Mouse (Mus musculus) kidney, embryonic 15.5 days (tissue): ENCODE data around the gene Sf3a2. TPM values are rescaled to one million over a fixed set of nuclear protein-coding genes. Genes with fewer than 3 reads are reported as not detected.

Source experiments
- ATAC-seq: fragments of 200-750 bp; cut with Nextera tagmentation; replicated peaks from 2 replicates; pipeline ENCODE4 v1.8.0; 2017; ENCODE audit warnings: moderate TSS enrichment; ENCODE audit not compliant: low FRiP score
- H3K27ac ChIP-seq: fragments of 300-500 bp; sonication (generic); 2 replicates; pipeline ENCODE4 v1.5.1; 2015; ENCODE audit warnings: mild to moderate bottlenecking, inconsistent platforms
- H3K27me3 ChIP-seq: fragments of 300-500 bp; sonication (generic); 2 replicates; pipeline ENCODE4 v1.6.1; 2015; ENCODE audit warnings: inconsistent platforms
- H3K36me3 ChIP-seq: fragments of 300-500 bp; sonication (generic); 2 replicates; pipeline ENCODE4 v1.6.1; 2015; ENCODE audit warnings: inconsistent platforms
- H3K4me1 ChIP-seq: fragments of 300-500 bp; sonication (generic); 2 replicates; pipeline ENCODE4 v1.6.1; 2015; ENCODE audit warnings: inconsistent platforms
- H3K4me2 ChIP-seq: fragments of 300-500 bp; sonication (generic); 2 replicates; pipeline ENCODE4 v1.6.1; 2015; ENCODE audit warnings: moderate library complexity, mild to moderate bottlenecking, inconsistent platforms
- H3K4me3 ChIP-seq: fragments of 300-500 bp; sonication (generic); replicated peaks from 2 replicates; pipeline ENCODE4 v1.5.1; 2015; ENCODE audit warnings: mild to moderate bottlenecking, inconsistent platforms
- H3K9ac ChIP-seq: fragments of 300-500 bp; sonication (generic); 2 replicates; pipeline ENCODE4 v1.6.1; 2015; ENCODE audit warnings: mild to moderate bottlenecking, inconsistent platforms
- H3K9me3 ChIP-seq: fragments of 300-500 bp; sonication (generic); replicated peaks from 2 replicates; pipeline ENCODE4 v1.6.1; 2016; ENCODE audit warnings: inconsistent platforms
- WGBS: fragments of 180-500 bp; shearing (Covaris S2); methylation state at CpG from one replicate; pipeline ENCODE4 v1.1.7; 2015; ENCODE audit warnings: mixed read lengths; 5-methylcytosine and 5-hydroxymethylcytosine counted together
- polyA plus RNA-seq: library from polyadenylated mRNA; unstranded; fragments of >200 nt; fragmentation: Nextera tagmentation; extraction: Ambion mirVana; gene quantifications from 2 replicates; pipeline ENCODE4 v1.2.1, GENCODE M21; 2015

Sf3a2 gene
- polyA plus RNA-seq, 1 experiment from 2014 or later: 92.6 TPM

DNA sequence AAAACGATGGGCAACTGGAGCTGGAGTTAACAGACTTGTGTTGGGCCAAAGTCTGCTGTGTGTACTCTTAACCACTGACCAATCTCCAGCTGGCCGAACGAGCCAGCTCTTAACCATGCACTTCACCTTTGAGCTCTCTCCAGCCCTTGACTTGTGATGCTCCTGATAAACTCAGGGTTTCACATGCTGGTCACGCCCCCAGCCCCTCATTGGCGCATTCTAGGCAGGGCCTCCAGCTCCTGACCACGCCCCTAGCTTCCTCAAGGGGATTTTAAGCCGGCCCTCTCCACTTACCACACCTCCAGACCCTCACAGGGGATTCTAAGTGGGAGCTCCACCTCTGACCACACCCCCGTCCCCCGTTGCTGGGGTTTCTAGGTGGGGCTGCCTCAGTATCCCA, 33.1 kb downstream of the Sf3a2 start:
- 0 out of 2 replicates have a peak, but pooled peaks have one; percentile 3 for ATAC-seq
- Histone ChIP-seq H3K4me3 (peak overlapping the region; percentile 10; the same call in 1 of the 2 replicates), H3K4me2 (peak overlapping the region; percentile 4; the same call in 1 of the 2 replicates), H3K36me3 (peaks cover 25% of the 10 kb centered on the region), H3K27ac (peak overlapping the region; percentile 66), H3K9me3 (0 out of 2 replicates have a peak, but pooled peaks cover 4% of the 10 kb centered on the region), H3K27me3 (peaks cover 31% of the 10 kb centered on the region), H3K4me1 (peaks cover 49% of the 10 kb centered on the region), H3K9ac (no peak overlapping the region)
- WGBS: 1% methylated on average over 9 of the region's 9 CpGs

DNA sequence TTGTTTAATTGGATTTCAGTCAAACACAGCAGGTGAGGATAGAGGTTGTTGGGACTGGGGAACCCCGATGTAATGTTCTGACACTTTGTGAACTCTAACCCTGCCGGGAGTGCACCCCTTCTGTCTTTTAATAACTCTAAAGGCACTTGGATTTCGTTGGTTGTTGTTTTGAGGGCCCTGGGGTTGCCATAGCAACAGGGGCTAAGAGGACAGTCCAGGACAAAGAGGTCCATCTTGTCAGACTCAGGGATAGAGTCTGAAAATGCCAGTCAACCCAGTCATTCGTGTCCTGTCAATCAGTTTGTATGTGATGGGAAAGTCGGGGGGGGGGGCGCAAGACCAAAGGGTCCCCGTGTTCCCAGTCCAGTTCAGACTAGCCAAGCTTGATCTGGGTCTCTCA, 34.8 kb downstream of the Sf3a2 start:
- no peak for ATAC-seq
- peaks cover 48% of the 10 kb centered on the region for H3K27me3 ChIP-seq
- H3K4me2 ChIP-seq: no peak overlapping the region
- 0 out of 2 replicates have a peak, but pooled peaks cover 4% of the 10 kb centered on the region for H3K9me3 ChIP-seq
- no peak overlapping the region for H3K4me3 ChIP-seq
- H3K36me3 ChIP-seq: peaks cover 25% of the 10 kb centered on the region
- no peak overlapping the region for H3K9ac ChIP-seq
- H3K4me1 ChIP-seq: peaks cover 51% of the 10 kb centered on the region
- H3K27ac ChIP-seq: no peak overlapping the region
- 77% methylated on average over 7 of the region's 7 CpGs for WGBS

DNA sequence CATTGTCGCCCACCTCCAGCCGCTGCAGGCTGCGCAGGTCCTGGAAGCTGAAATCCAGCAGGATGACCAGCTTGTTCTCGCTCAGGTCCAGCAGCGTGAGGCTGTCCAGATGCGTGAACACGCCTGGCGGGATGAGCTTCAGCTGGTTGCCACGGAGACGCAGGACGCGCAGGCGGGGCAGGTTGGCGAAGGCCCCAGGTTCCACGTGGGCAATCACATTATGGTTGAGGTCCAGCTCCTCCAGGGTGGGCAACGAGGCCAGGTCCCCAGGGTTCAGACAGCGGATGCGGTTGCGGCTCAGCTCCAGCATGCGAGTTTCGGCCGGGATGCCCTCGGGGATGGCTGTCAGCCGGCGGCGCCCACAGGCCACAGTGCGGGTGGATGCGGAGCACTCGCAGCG, 37.6 kb downstream of the Sf3a2 start:
- H3K9ac ChIP-seq: no peak overlapping the region
- H3K27ac ChIP-seq: no peak overlapping the region
- H3K27me3 ChIP-seq: peaks cover 61% of the 10 kb centered on the region
- peaks cover 27% of the 10 kb centered on the region for H3K4me1 ChIP-seq
- ATAC-seq: no peak
- no peak overlapping the region for H3K4me3 ChIP-seq
- H3K9me3 ChIP-seq: 0 out of 2 replicates have a peak, but pooled peaks cover 4% of the 10 kb centered on the region
- H3K4me2 ChIP-seq: no peak overlapping the region
- H3K36me3 ChIP-seq: peaks cover 3% of the 10 kb centered on the region
- WGBS: 58% methylated on average over 30 of the region's 30 CpGs

- no peak overlapping the region for H3K27ac ChIP-seq
- ATAC-seq: no peak
- peaks cover 18% of the 10 kb centered on the region; the same call in 1 of the 2 replicates for H3K4me1 ChIP-seq
- no peak overlapping the region for H3K9ac ChIP-seq
- H3K9me3 ChIP-seq: 0 out of 2 replicates have a peak, but pooled peaks cover 4% of the 10 kb centered on the region
- 49% methylated on average over 7 of the region's 7 CpGs for WGBS
- no peak overlapping the region for H3K4me3 ChIP-seq
- no peaks in the 10 kb centered on the region for H3K36me3 ChIP-seq
- no peak overlapping the region for H3K4me2 ChIP-seq
- H3K27me3 ChIP-seq: peaks cover 73% of the 10 kb centered on the region
Measured at GRCm38 (mm10) chr10:80836949-80837379, 39.0 kb downstream of the Sf3a2 start.

GRCm38 (mm10) chr10:80837827-80838226, 39.8 kb downstream of the Sf3a2 start:
- peaks cover 18% of the 10 kb centered on the region; the same call in 1 of the 2 replicates for H3K4me1 ChIP-seq
- H3K9me3 ChIP-seq: 0 out of 2 replicates have a peak, but pooled peaks cover 4% of the 10 kb centered on the region
- no peaks in the 10 kb centered on the region for H3K36me3 ChIP-seq
- no peak overlapping the region for H3K4me3 ChIP-seq
- no peak overlapping the region for H3K4me2 ChIP-seq
- no peak overlapping the region for H3K27ac ChIP-seq
- H3K9ac ChIP-seq: no peak overlapping the region
- no peak for ATAC-seq
- peaks cover 82% of the 10 kb centered on the region for H3K27me3 ChIP-seq
- WGBS: 13% methylated on average over 2 of the region's 2 CpGs

GRCm38 (mm10) chr10:80838346-80838912, 40.4 kb downstream of the Sf3a2 start:
- Histone ChIP-seq H3K9ac (no peak overlapping the region), H3K9me3 (0 out of 2 replicates have a peak, but pooled peaks cover 4% of the 10 kb centered on the region), H3K4me2 (no peak overlapping the region), H3K27me3 (peaks cover 83% of the 10 kb centered on the region), H3K36me3 (no peaks in the 10 kb centered on the region), H3K4me1 (peaks cover 23% of the 10 kb centered on the region), H3K4me3 (no peak overlapping the region), H3K27ac (no peak overlapping the region)
- ATAC-seq: no peak
- 66% methylated on average over 2 of the region's 2 CpGs for WGBS

DNA sequence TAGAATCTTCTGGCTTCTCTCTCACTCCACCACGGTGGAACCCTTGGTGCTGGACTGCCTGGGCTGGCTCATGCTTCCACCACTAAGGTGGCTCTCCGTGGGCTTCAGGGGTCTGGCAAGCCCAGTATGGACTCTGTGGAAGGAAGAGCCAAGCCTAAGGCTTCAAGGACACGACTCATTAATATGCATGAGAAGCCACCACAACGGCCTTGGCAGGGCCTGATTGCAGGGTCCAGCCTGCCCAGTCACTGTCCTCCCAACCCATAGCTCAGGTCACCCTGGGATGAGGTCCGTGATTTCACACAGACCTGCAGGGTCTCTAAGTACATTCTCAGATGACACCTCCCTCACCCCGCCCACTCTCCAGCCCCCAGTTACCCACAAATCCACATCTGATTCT, 41.9 kb downstream of the Sf3a2 start:
- no peak overlapping the region for H3K4me3 ChIP-seq
- H3K9ac ChIP-seq: no peak overlapping the region
- no peak for ATAC-seq
- 60% methylated on average over 6 of the region's 6 CpGs for WGBS
- no peaks in the 10 kb centered on the region for H3K9me3 ChIP-seq
- no peak overlapping the region for H3K27ac ChIP-seq
- H3K27me3 ChIP-seq: peaks cover 83% of the 10 kb centered on the region
- H3K4me1 ChIP-seq: peaks cover 32% of the 10 kb centered on the region
- no peaks in the 10 kb centered on the region for H3K36me3 ChIP-seq
- H3K4me2 ChIP-seq: no peak overlapping the region

- no peaks in the 10 kb centered on the region for H3K9me3 ChIP-seq
- no peak overlapping the region for H3K4me2 ChIP-seq
- H3K4me3 ChIP-seq: no peak overlapping the region
- no peaks in the 10 kb centered on the region for H3K36me3 ChIP-seq
- peaks cover 76% of the 10 kb centered on the region for H3K27me3 ChIP-seq
- H3K4me1 ChIP-seq: peaks cover 24% of the 10 kb centered on the region
- H3K9ac ChIP-seq: no peak overlapping the region
- no peak overlapping the region for H3K27ac ChIP-seq
- WGBS: 78% methylated on average over 2 of the region's 2 CpGs
- no peak for ATAC-seq
Measured at GRCm38 (mm10) chr10:80841685-80842084, 43.7 kb downstream of the Sf3a2 start.

DNA sequence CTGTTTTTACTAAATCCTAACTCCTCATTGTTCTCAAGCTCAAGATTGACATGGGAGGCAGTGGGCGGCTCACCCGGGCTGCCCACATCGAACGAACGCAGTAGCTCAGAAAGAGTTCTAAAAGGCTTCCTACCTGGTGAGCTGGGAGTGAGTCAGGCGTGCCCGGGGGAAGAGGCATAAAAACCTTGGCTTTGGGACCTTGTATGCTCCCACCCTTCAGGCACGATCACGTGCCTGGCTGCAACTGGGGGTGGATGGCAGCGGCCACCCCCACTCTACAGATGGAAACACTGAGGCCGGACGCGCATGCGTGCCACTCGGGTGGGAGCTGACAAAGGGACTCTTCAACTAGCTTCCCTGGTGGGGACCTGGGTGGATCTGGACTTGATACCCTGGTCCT, 44.3 kb downstream of the Sf3a2 start:
- 81% methylated on average over 15 of the region's 15 CpGs for WGBS
- Histone ChIP-seq H3K27ac (no peak overlapping the region), H3K27me3 (peaks cover 70% of the 10 kb centered on the region)

GRCm38 (mm10) chr10:80843087-80843930, 45.3 kb downstream of the Sf3a2 start:
- peak overlapping the region; percentile 88 for H3K4me2 ChIP-seq
- H3K9ac ChIP-seq: peak overlapping the region; percentile 44
- H3K27me3 ChIP-seq: peaks cover 61% of the 10 kb centered on the region
- peaks cover 17% of the 10 kb centered on the region for H3K4me1 ChIP-seq
- no peaks in the 10 kb centered on the region for H3K9me3 ChIP-seq
- no peak overlapping the region for H3K27ac ChIP-seq
- peak overlapping the region; percentile 48 for H3K4me3 ChIP-seq
- 0 out of 2 replicates have a peak, but pooled peaks have one; percentile 7 for ATAC-seq
- H3K36me3 ChIP-seq: no peaks in the 10 kb centered on the region
- 9% methylated on average over 32 of the region's 32 CpGs for WGBS

More for the DNA sequence above, 44.3 kb downstream of the Sf3a2 start:
- Histone ChIP-seq H3K9ac (no peak overlapping the region), H3K4me3 (no peak overlapping the region), H3K4me1 (peaks cover 20% of the 10 kb centered on the region), H3K4me2 (no peak overlapping the region), H3K36me3 (no peaks in the 10 kb centered on the region), H3K9me3 (no peaks in the 10 kb centered on the region)
- ATAC-seq: no peak

- ATAC-seq: no peak
- H3K9ac ChIP-seq: peak within 1 kb of the TSS; percentile 44
- H3K27me3 ChIP-seq: peaks cover 57% of the 10 kb centered on the region
- H3K36me3 ChIP-seq: no peaks in the 10 kb centered on the region
- peak within 1 kb of the TSS; percentile 88 for H3K4me2 ChIP-seq
- 3% methylated on average over 50 of the region's 51 CpGs for WGBS
- peak within 1 kb of the TSS; percentile 48 for H3K4me3 ChIP-seq
- H3K4me1 ChIP-seq: peaks cover 21% of the 10 kb centered on the region
- no peaks in the 10 kb centered on the region for H3K9me3 ChIP-seq
- H3K27ac ChIP-seq: no peak within 1 kb of the TSS
Measured at GRCm38 (mm10) chr10:80843931-80844547, 46.0 kb downstream of the Sf3a2 start, which contains the start of gene Lingo3. Gene Lingo3, minus strand, starts transcription at chr10:80844039.
